Mouse (Mus musculus): ENCODE measurements around the gene Stx8.
A peak's percentile ranks its signal among the peaks of the same experiment; 100 is the strongest.

Stx8 gene

GRCm38 (mm10) chr11:68200500-68200899, 234.5 kb downstream of the Stx8 start:
- DNase-seq (ENCODE audit: low spot score) = no peak

- no peak for DNase-seq (ENCODE audit: low spot score)
Measured at GRCm38 (mm10) chr11:68201063-68201462, 235.1 kb downstream of the Stx8 start.

- DNase-seq (ENCODE audit: low spot score) = no peak
Measured at GRCm38 (mm10) chr11:68201811-68202459, 235.9 kb downstream of the Stx8 start.

- DNase-seq (ENCODE audit: low spot score) = no peak
Measured at GRCm38 (mm10) chr11:68202561-68202960, 236.6 kb downstream of the Stx8 start.

GRCm38 (mm10) chr11:68203658-68204315, 237.8 kb downstream of the Stx8 start:
- DNase-seq (ENCODE audit: low spot score) = no peak

GRCm38 (mm10) chr11:68204407-68204806, 238.4 kb downstream of the Stx8 start:
- no peak for DNase-seq (ENCODE audit: low spot score)

- DNase-seq (ENCODE audit: low spot score) = no peak
Measured at GRCm38 (mm10) chr11:68205572-68206229, 239.7 kb downstream of the Stx8 start.

GRCm38 (mm10) chr11:68208023-68208422, 242.0 kb downstream of the Stx8 start:
- no peak for DNase-seq (ENCODE audit: low spot score)

- DNase-seq (ENCODE audit: low spot score) = no peak
Measured at GRCm38 (mm10) chr11:68208582-68208981, 242.6 kb downstream of the Stx8 start.

GRCm38 (mm10) chr11:68209506-68209905, 243.5 kb downstream of the Stx8 start:
- DNase-seq (ENCODE audit: low spot score) = no peak

GRCm38 (mm10) chr11:68210714-68211113, 244.7 kb downstream of the Stx8 start:
- DNase-seq (ENCODE audit: low spot score) = no peak

- DNase-seq (ENCODE audit: low spot score) = peak; percentile 79
Measured at GRCm38 (mm10) chr11:68211924-68212578, 246.1 kb downstream of the Stx8 start.

- DNase-seq (ENCODE audit: low spot score) = no peak
Measured at GRCm38 (mm10) chr11:68213896-68214295, 247.9 kb downstream of the Stx8 start.

GRCm38 (mm10) chr11:68214496-68215205, 248.7 kb downstream of the Stx8 start:
- DNase-seq (ENCODE audit: low spot score) = no peak

- DNase-seq (ENCODE audit: low spot score) = no peak
Measured at GRCm38 (mm10) chr11:68215206-68215912, 249.4 kb downstream of the Stx8 start.

- no peak for DNase-seq (ENCODE audit: low spot score)
Measured at GRCm38 (mm10) chr11:68216041-68216440, 250.0 kb downstream of the Stx8 start.

GRCm38 (mm10) chr11:68220733-68221132, 254.7 kb downstream of the Stx8 start:
- no peak for DNase-seq (ENCODE audit: low spot score)

GRCm38 (mm10) chr11:68222209-68222608, 256.2 kb downstream of the Stx8 start:
- DNase-seq (ENCODE audit: low spot score) = no peak

- DNase-seq (ENCODE audit: low spot score) = no peak
Measured at GRCm38 (mm10) chr11:68223143-68223542, 257.1 kb downstream of the Stx8 start.

- no peak for DNase-seq (ENCODE audit: low spot score)
Measured at GRCm38 (mm10) chr11:68226654-68227057, 260.7 kb downstream of the Stx8 start.

GRCm38 (mm10) chr11:68227837-68228236, 261.8 kb downstream of the Stx8 start:
- no peak for DNase-seq (ENCODE audit: low spot score)

All from testis, postnatal 10 days (tissue).